ENCODE assay signal across 18 mouse cellular contexts in the genomic region with DNA sequence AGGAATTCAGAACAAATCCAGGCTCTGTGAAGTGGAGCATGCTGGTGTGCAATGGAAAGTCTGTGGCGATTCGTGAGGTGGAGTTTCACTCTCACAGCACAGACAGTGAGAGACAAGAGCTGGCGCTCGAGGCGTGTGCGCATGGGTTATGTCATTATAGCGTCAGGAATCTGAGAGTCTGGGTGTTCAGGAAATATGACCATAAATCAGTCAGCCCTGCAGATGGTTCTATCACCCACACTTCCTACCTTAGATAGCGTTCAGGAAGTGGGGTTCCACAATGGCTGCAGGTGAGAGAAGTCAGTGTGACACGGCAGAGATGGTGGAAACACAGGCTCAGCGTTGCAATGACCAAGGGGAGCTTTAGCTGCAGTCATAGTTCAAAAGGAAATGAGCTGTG. TPM values are rescaled to one million over a fixed set of nuclear protein-coding genes. Genes with fewer than 3 reads are reported as not detected.
DNase-seq lines count a peak whose midpoint lies in the region; ATAC-seq and TF ChIP-seq lines count a peak whose summit lies in the region.
"Had no signal": no experiment of that assay in that cellular context is flagged by ENCODE, and none has a peak within 500 bp of the region (broad histone marks: within the 10 kb centered on the region; RNA-seq: fewer than 3 reads in every experiment).

No protein-coding gene starts in this region.

- TF ChIP-seq EP300 in stomach, postnatal 0 days (optimal IDR thresholded peaks at IDR 0.05), result no peak

- no peaks in the 10 kb centered on the region for H3K4me1 ChIP-seq in heart, embryonic 14.5 days (ENCODE audit: control insufficient read depth in 2 of 2, insufficient read depth in 2 of 2, low read length in 2 of 2)
- no peaks in the 10 kb centered on the region for H3K4me1 ChIP-seq in heart, embryonic 11.5 days (ENCODE audit: control insufficient read depth, insufficient read depth, low read length)
- H3K4me1 ChIP-seq in stomach, postnatal 0 days (replicated peaks; ENCODE audit: control insufficient read depth, insufficient read depth), result no peaks in the 10 kb centered on the region
- no peaks in the 10 kb centered on the region for H3K4me1 ChIP-seq in forebrain, embryonic 10.5 days
- H3K4me1 ChIP-seq: embryonic facial prominence, embryonic 15.5 days; forebrain, embryonic 15.5 days; intestine, embryonic 15.5 days had no signal

- peak; percentile 1 to 9 for DNase-seq in CD8-positive naive resting alpha-beta T cell, adult 2 months (ENCODE audit: low read depth in 2 of 2, low spot score in 2 of 2)
- DNase-seq in kidney, adult 9 months, result peak; percentile 34
- DNase-seq in stomach, postnatal 0 days (ENCODE audit: low spot score), result no peak
- no peak for DNase-seq in left cerebral cortex, postnatal 10 days (ENCODE audit: extremely low spot score in 1 of 2, low spot score in 2 of 2)
- DNase-seq in forebrain, embryonic 10.5 days (ENCODE audit: extremely low spot score, low spot score), result no peak
- DNase-seq: gastrocnemius, postnatal 36 days; heart, postnatal 14 days; midbrain, embryonic 14.5 days; right cerebral cortex, adult 18-20 months had no signal

- H3K27ac ChIP-seq in heart, embryonic 14.5 days (replicated peaks in 1 of 2; ENCODE audit: control insufficient read depth in 1 of 2, insufficient read depth in 1 of 2, low read depth in 2 of 2, low read length in 2 of 2), result no peak overlapping the region
- no peak overlapping the region for H3K27ac ChIP-seq in heart, embryonic 11.5 days (ENCODE audit: low read depth, low read length)
- H3K27ac ChIP-seq in stomach, postnatal 0 days (replicated peaks), result no peak overlapping the region
- no peak overlapping the region for H3K27ac ChIP-seq in forebrain, embryonic 10.5 days
- H3K27ac ChIP-seq: embryonic facial prominence, embryonic 15.5 days; forebrain, embryonic 15.5 days; intestine, embryonic 15.5 days; neural tube, embryonic 15.5 days had no signal

- H3K4me2 ChIP-seq in heart, embryonic 14.5 days (ENCODE audit: low read length), result 0 out of 2 replicates have a peak overlapping the region, but pooled peaks have one; percentile 7
- H3K4me2 ChIP-seq in heart, embryonic 11.5 days, result no peak overlapping the region
- H3K4me2 ChIP-seq in stomach, postnatal 0 days (replicated peaks; ENCODE audit: low read depth), result no peak overlapping the region
- H3K4me2 ChIP-seq: embryonic facial prominence, embryonic 15.5 days; forebrain, embryonic 15.5 days; intestine, embryonic 15.5 days; neural tube, embryonic 15.5 days had no signal

- no peak for ATAC-seq in heart, embryonic 14.5 days (ENCODE audit: insufficient number of reproducible peaks, insufficient read depth, low FRiP score, low read depth)
- ATAC-seq in heart, embryonic 11.5 days (replicated peaks; ENCODE audit: insufficient number of reproducible peaks, low FRiP score, low TSS enrichment), result no peak
- ATAC-seq in megakaryocyte progenitor cell, adult 5-6 weeks (replicated peaks; ENCODE audit: poor library complexity), result peak; percentile 70
- no peak for ATAC-seq in stomach, postnatal 0 days (ENCODE audit: low FRiP score, low TSS enrichment)
- ATAC-seq: forebrain, embryonic 15.5 days; intestine, embryonic 15.5 days had no signal

- H3K4me3 ChIP-seq in heart, embryonic 14.5 days (ENCODE audit: control insufficient read depth in 1 of 2, insufficient read depth in 1 of 2, low read depth in 1 of 2, low read length in 2 of 2), result no peak overlapping the region
- H3K4me3 ChIP-seq in heart, embryonic 11.5 days (ENCODE audit: low read depth, low read length), result no peak overlapping the region
- H3K4me3 ChIP-seq in stomach, postnatal 0 days (ENCODE audit: low read depth, low read length), result no peak overlapping the region
- no peak overlapping the region for H3K4me3 ChIP-seq in forebrain, embryonic 10.5 days
- H3K4me3 ChIP-seq: embryonic facial prominence, embryonic 15.5 days; forebrain, embryonic 15.5 days; intestine, embryonic 15.5 days; neural tube, embryonic 15.5 days had no signal

- no peaks in the 10 kb centered on the region for H3K27me3 ChIP-seq in heart, embryonic 14.5 days (ENCODE audit: control insufficient read depth, insufficient read depth, low read length)
- H3K27me3 ChIP-seq in heart, embryonic 11.5 days (ENCODE audit: control insufficient read depth, insufficient read depth, low read length), result no peaks in the 10 kb centered on the region
- H3K27me3 ChIP-seq in stomach, postnatal 0 days (ENCODE audit: control insufficient read depth, insufficient read depth, low read length), result no peaks in the 10 kb centered on the region
- H3K27me3 ChIP-seq in forebrain, embryonic 10.5 days (ENCODE audit: poor library complexity, severe bottlenecking), result no peaks in the 10 kb centered on the region
- H3K27me3 ChIP-seq: embryonic facial prominence, embryonic 15.5 days; forebrain, embryonic 15.5 days; intestine, embryonic 15.5 days; neural tube, embryonic 15.5 days had no signal

- H3K36me3 ChIP-seq in heart, embryonic 14.5 days (ENCODE audit: control insufficient read depth, insufficient read depth, low read length), result no peaks in the 10 kb centered on the region
- H3K36me3 ChIP-seq in heart, embryonic 11.5 days (ENCODE audit: control insufficient read depth, insufficient read depth, low read length), result no peaks in the 10 kb centered on the region
- H3K36me3 ChIP-seq in stomach, postnatal 0 days (ENCODE audit: control insufficient read depth, insufficient read depth, low read length), result no peaks in the 10 kb centered on the region
- H3K36me3 ChIP-seq in forebrain, embryonic 10.5 days (replicated peaks), result no peaks in the 10 kb centered on the region
- H3K36me3 ChIP-seq: embryonic facial prominence, embryonic 15.5 days; forebrain, embryonic 15.5 days; intestine, embryonic 15.5 days; neural tube, embryonic 15.5 days had no signal

- no peak overlapping the region for H3K9ac ChIP-seq in heart, embryonic 14.5 days (ENCODE audit: low read length)
- no peak overlapping the region for H3K9ac ChIP-seq in heart, embryonic 11.5 days (ENCODE audit: low read depth, low read length)
- H3K9ac ChIP-seq in stomach, postnatal 0 days (ENCODE audit: low read length), result no peak overlapping the region
- H3K9ac ChIP-seq: embryonic facial prominence, embryonic 15.5 days; forebrain, embryonic 15.5 days; intestine, embryonic 15.5 days; neural tube, embryonic 15.5 days had no signal

- 62% methylated on average over 10 of the region's 10 CpGs for WGBS in heart, embryonic 14.5 days
- 72% methylated on average over 10 of the region's 10 CpGs for WGBS in heart, embryonic 11.5 days (ENCODE audit: insufficient replicate concordance)
- 67% methylated on average over 10 of the region's 10 CpGs for WGBS in stomach, postnatal 0 days
- WGBS in forebrain, embryonic 10.5 days, result 91% methylated on average over 10 of the region's 10 CpGs

- intact Hi-C loops in left cerebral cortex, postnatal 10 days (cut with DNase I), result loop anchor here (2.0 kb wide), 1 partner anchor 185 kb away; no protein-coding TSS in a partner anchor

- no peak for TF ChIP-seq CTCF in stomach, postnatal 0 days (IDR thresholded peaks at IDR 0.05; ENCODE audit: low read depth)

- no peaks in the 10 kb centered on the region for H3K9me3 ChIP-seq in heart, embryonic 14.5 days (ENCODE audit: control insufficient read depth, low read length)
- H3K9me3 ChIP-seq in heart, embryonic 11.5 days (replicated peaks; ENCODE audit: control insufficient read depth, low read length), result no peaks in the 10 kb centered on the region
- no peaks in the 10 kb centered on the region for H3K9me3 ChIP-seq in stomach, postnatal 0 days (ENCODE audit: control insufficient read depth, low read length)
- no peaks in the 10 kb centered on the region for H3K9me3 ChIP-seq in forebrain, embryonic 10.5 days
- H3K9me3 ChIP-seq: embryonic facial prominence, embryonic 15.5 days; forebrain, embryonic 15.5 days; intestine, embryonic 15.5 days; neural tube, embryonic 15.5 days had no signal

RNA-seq across cellular contexts. Expression of gene Myct1, which starts 9.9 kb away (rescaled TPM):
- polyA plus RNA-seq in heart, embryonic 14.5 days (2014; fragmentation: Nextera tagmentation; extraction: Ambion mirVana), result 7.1 and 7.7 TPM in 2 replicates
- 3.8 and 4.5 TPM in 2 replicates for polyA plus RNA-seq in heart, embryonic 11.5 days (2014; fragmentation: Nextera tagmentation; extraction: Ambion mirVana)
- total RNA-seq in megakaryocyte progenitor cell, adult 5-6 weeks (2015), result 2.9 and 7.4 TPM in 2 replicates
- total RNA-seq in megakaryocyte progenitor cell, adult 5-6 weeks (2017), result 1.7 and 2.8 TPM in 2 replicates
- polyA plus RNA-seq in stomach, postnatal 0 days (2015; fragmentation: Nextera tagmentation; extraction: Ambion mirVana), result 2.4 and 2.6 TPM in 2 replicates
- total RNA-seq in left cerebral cortex, postnatal 10 days (2021), result under 1 TPM; 0.64 to 0.99 TPM
- 1.1 and 1.2 TPM in 2 replicates for polyA plus RNA-seq in forebrain, embryonic 10.5 days (2016; fragmentation: Nextera tagmentation; extraction: Ambion mirVana)
- polyA plus RNA-seq: C2C12 had no signal

RNA-seq across cellular contexts. Expression of gene Vip, which starts 35.5 kb away (rescaled TPM):
- not detected in 2 replicates for polyA plus RNA-seq in heart, embryonic 14.5 days (2014; fragmentation: Nextera tagmentation; extraction: Ambion mirVana)
- polyA plus RNA-seq in heart, embryonic 11.5 days (2014; fragmentation: Nextera tagmentation; extraction: Ambion mirVana), result not detected in 2 replicates
- not detected in 2 replicates for total RNA-seq in megakaryocyte progenitor cell, adult 5-6 weeks (2015)
- total RNA-seq in megakaryocyte progenitor cell, adult 5-6 weeks (2017), result not detected in 2 replicates
- 40.8 and 52.6 TPM in 2 replicates for polyA plus RNA-seq in stomach, postnatal 0 days (2015; fragmentation: Nextera tagmentation; extraction: Ambion mirVana)
- total RNA-seq in left cerebral cortex, postnatal 10 days (2021), result 10 to 100 TPM; 22.7 to 23.5 TPM
- polyA plus RNA-seq in forebrain, embryonic 10.5 days (2016; fragmentation: Nextera tagmentation; extraction: Ambion mirVana), result not detected in 2 replicates
- total RNA-seq: adrenal gland, adult 18-20 months; gastrocnemius, postnatal 36 days; heart, postnatal 14 days had no signal
- polyA plus RNA-seq: C2C12; forebrain, embryonic 15.5 days had no signal

RNA-seq across cellular contexts. Expression of gene Syne1, which starts 52.2 kb away (rescaled TPM):
- 27.0 and 27.1 TPM in 2 replicates for polyA plus RNA-seq in heart, embryonic 14.5 days (2014; fragmentation: Nextera tagmentation; extraction: Ambion mirVana)
- polyA plus RNA-seq in heart, embryonic 11.5 days (2014; fragmentation: Nextera tagmentation; extraction: Ambion mirVana), result 13.7 and 18.2 TPM in 2 replicates
- total RNA-seq in megakaryocyte progenitor cell, adult 5-6 weeks (2015), result 36.1 and 37.0 TPM in 2 replicates
- total RNA-seq in megakaryocyte progenitor cell, adult 5-6 weeks (2017), result 41.6 and 48.4 TPM in 2 replicates
- polyA plus RNA-seq in stomach, postnatal 0 days (2015; fragmentation: Nextera tagmentation; extraction: Ambion mirVana), result 3.2 and 3.6 TPM in 2 replicates
- 100 to 1,000 TPM; 142 to 150 TPM for total RNA-seq in left cerebral cortex, postnatal 10 days (2021)
- 1.5 and 1.7 TPM in 2 replicates for polyA plus RNA-seq in forebrain, embryonic 10.5 days (2016; fragmentation: Nextera tagmentation; extraction: Ambion mirVana)

Comparison
In these comparisons a context has a peak if more than half of its experiments do, and no peak if none do; other contexts are left out.
1. DNase-seq: peak in CD8-positive naive resting alpha-beta T cell, adult 2 months (2 of 2) and kidney, adult 9 months (single experiment); none in stomach, postnatal 0 days (single experiment), left cerebral cortex, postnatal 10 days (0 of 2) and forebrain, embryonic 10.5 days (single experiment).
2. RNA of gene Vip, which starts 35.5 kb away (polyA plus RNA-seq): 40.8 to 52.6 TPM in stomach, postnatal 0 days; not detected in heart, embryonic 14.5 days, not detected in heart, embryonic 11.5 days and not detected in forebrain, embryonic 10.5 days; every median in the first group is over 10 times any median in the second.